Mouse (Mus musculus): ENCODE measurements around the gene Ang. TPM values are rescaled to one million over a fixed set of nuclear protein-coding genes. Genes with fewer than 3 reads are reported as not detected.
"Not testable (repeated sequence)": the region's sequence is repeated elsewhere in the genome, so short reads cannot be mapped to it uniquely, and the experiment has no call there.

The Ang gene
- polyA plus RNA-seq, 1 experiment from 2014 or later, result 4.2 TPM

DNA sequence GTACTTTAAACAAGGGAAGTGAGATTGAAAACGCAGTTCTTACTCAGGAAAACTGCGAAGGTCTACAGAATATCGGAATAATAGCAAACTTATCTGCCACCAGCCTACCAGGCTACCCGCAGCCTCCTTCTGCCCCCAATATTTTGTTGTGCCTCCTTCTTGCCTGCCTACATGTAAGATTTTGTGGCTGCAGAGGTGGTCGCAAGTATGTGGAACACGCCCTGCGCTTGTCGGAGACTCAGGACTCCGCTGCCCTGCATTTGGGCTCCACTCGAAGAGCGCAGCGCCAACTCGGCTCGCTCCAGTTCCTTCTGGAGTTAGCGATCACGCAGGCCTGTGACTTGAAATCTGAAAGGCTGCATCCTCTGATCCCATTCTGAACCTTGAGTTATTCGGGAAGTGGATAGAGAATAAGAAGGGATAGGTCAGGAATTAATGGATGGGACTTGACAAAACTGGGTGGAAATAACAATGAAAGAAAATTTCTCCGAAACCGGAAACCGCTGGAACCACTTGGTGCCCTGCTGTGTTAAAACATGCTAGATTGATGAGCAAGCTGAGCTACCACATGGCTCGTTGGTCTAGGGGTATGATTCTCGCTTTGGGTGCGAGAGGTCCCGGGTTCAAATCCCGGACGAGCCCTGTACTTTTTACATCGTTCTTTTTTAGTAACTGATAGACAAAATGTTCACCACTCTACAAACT is 721 bp upstream of the Ang start:
- Histone ChIP-seq H3K36me3 (no peaks in the 10 kb centered on the region), H3K9ac (peak overlapping the region; percentile 62), H3K4me3 (peak overlapping the region; percentile 60), H3K4me1 (no peaks in the 10 kb centered on the region), H3K27ac (peak overlapping the region; percentile 54; the same call in 1 of the 2 replicates), H3K4me2 (replicated peaks) (peak overlapping the region; percentile 72), H3K27me3 (replicated peaks) (no peaks in the 10 kb centered on the region), H3K9me3 (no peaks in the 10 kb centered on the region)
- peak; percentile 39 for ATAC-seq (ENCODE audit: low FRiP score, low read depth)
- WGBS, result under 1% methylated on average over 27 of the region's 27 CpGs

GRCm38 (mm10) chr14:51092073-51092620 is 1.2 kb downstream of the Ang start:
- no peak for ATAC-seq (ENCODE audit: low FRiP score, low read depth)
- no peak overlapping the region for H3K4me3 ChIP-seq
- no peaks in the 10 kb centered on the region for H3K9me3 ChIP-seq
- H3K27ac ChIP-seq, result no peak overlapping the region
- peak overlapping the region; percentile 9; the same call in 1 of the 2 replicates for H3K4me2 ChIP-seq (replicated peaks)
- 61% methylated on average over 8 of the region's 8 CpGs for WGBS
- H3K27me3 ChIP-seq (replicated peaks), result no peaks in the 10 kb centered on the region
- no peaks in the 10 kb centered on the region for H3K4me1 ChIP-seq
- H3K36me3 ChIP-seq, result no peaks in the 10 kb centered on the region
- H3K9ac ChIP-seq, result no peak overlapping the region

- no peaks in the 10 kb centered on the region for H3K36me3 ChIP-seq
These were observed 2.5 kb downstream of the Ang start for GRCm38 (mm10) chr14:51093496-51093895.

DNA sequence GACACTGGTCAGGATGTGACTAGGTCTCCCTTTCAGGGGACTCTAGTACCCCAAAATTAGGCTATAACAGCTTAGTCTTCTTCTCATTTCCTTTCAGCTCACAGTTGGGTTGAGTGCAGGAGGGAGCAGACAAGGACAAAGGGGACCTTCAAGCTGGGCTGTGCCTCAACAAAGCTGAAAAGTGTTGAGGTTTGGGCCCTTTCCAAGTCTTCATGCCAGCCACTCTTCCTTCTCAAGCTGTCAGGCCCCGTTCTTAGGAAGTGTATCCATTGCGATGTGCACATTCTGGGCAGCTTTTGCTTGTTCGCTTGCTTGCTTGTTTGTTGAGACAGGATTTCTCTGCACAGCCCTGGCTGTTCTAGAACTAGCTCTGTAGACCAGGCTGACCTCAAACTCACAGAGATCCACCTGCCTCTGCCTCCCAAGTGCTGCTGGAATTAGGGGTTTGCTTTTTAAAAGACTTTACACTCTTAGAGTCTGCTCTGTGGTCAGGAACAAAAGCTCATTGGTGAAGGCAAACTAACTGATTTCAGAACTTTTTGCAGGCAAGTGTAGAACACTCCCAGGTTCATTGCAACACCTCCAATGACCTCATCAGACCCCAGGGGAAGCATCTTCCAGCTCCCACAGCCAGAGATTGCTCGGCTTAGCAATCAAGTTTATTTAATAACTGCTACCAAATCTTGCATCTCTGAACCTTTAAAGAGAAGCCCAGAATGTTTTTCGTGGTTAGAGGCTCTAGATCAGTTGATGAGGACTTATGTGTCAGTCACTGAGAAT is 3.3 kb downstream of the Ang start:
- Histone ChIP-seq H3K4me2 (replicated peaks) (no peak overlapping the region), H3K36me3 (no peaks in the 10 kb centered on the region), H3K9ac (no peak overlapping the region), H3K4me3 (no peak overlapping the region), H3K9me3 (no peaks in the 10 kb centered on the region), H3K27ac (no peak overlapping the region), H3K4me1 (no peaks in the 10 kb centered on the region), H3K27me3 (replicated peaks) (no peaks in the 10 kb centered on the region)
- WGBS, result 86% methylated on average over 5 of the region's 5 CpGs
- ATAC-seq (ENCODE audit: low FRiP score, low read depth), result no peak

More at GRCm38 (mm10) chr14:51093496-51093895, 2.5 kb downstream of the Ang start:
- no peaks in the 10 kb centered on the region for H3K27me3 ChIP-seq (replicated peaks)
- no peak overlapping the region for H3K9ac ChIP-seq
- no peak overlapping the region for H3K27ac ChIP-seq
- 32% methylated on average over 3 of the region's 3 CpGs for WGBS
- ATAC-seq (ENCODE audit: low FRiP score, low read depth), result no peak
- H3K9me3 ChIP-seq, result no peaks in the 10 kb centered on the region
- no peak overlapping the region for H3K4me3 ChIP-seq
- no peak overlapping the region for H3K4me2 ChIP-seq (replicated peaks)
- H3K4me1 ChIP-seq, result no peaks in the 10 kb centered on the region

DNA sequence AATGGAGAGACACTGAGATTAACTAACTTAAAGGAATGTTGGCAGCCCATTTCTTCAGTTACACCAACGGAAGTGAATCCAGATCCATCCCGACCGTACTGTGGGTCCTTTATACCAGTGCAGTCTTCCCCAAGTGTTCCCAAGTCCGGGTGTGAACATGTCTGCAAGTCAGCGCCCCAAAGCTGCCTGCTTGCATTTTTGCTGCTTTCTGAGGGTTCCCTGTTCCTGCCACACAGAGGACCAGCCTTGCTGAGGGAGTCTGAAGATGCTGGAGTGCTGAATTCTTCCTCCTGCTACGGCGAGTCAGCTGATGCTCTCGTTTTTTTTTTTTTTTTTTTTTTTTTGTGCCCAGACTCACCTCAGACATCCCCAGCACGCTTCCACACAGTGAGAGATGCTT is 4.0 kb downstream of the Ang start:
- no peak overlapping the region for H3K27ac ChIP-seq
- H3K4me3 ChIP-seq, result no peak overlapping the region
- WGBS, result 72% methylated on average over 9 of the region's 9 CpGs
- no peaks in the 10 kb centered on the region for H3K36me3 ChIP-seq
- ATAC-seq (ENCODE audit: low FRiP score, low read depth), result no peak
- no peak overlapping the region for H3K9ac ChIP-seq
- H3K9me3 ChIP-seq, result no peaks in the 10 kb centered on the region
- H3K27me3 ChIP-seq (replicated peaks), result no peaks in the 10 kb centered on the region
- no peak overlapping the region for H3K4me2 ChIP-seq (replicated peaks)
- H3K4me1 ChIP-seq, result no peaks in the 10 kb centered on the region

GRCm38 (mm10) chr14:51095736-51096524 is 5.0 kb downstream of the Ang start:
- Histone ChIP-seq H3K4me1 (no peaks in the 10 kb centered on the region), H3K4me3 (no peak overlapping the region), H3K27ac (no peak overlapping the region), H3K36me3 (no peaks in the 10 kb centered on the region), H3K27me3 (replicated peaks) (no peaks in the 10 kb centered on the region), H3K4me2 (replicated peaks) (no peak overlapping the region), H3K9ac (no peak overlapping the region), H3K9me3 (no peaks in the 10 kb centered on the region)
- no peak for ATAC-seq (ENCODE audit: low FRiP score, low read depth)
- 69% methylated on average over 9 of the region's 9 CpGs for WGBS

DNA sequence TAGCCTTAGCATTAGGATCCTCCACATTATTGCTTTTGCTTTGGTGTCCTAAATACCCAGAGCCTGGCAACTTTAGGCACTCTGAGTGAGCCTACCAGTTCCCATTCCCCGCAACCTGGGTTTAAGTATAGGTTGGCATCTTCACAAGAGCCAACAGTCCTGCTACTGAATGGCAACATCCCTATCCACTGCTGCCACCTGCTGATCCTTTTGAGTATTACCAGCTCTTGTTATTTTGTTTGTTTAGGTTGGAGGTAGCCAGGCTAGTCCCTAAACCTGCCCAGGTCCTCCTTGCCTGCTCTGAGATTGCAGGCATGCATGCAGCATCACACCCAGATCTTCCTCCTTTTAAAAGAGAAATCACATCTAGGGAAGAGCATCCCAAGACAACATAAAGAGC is 7.3 kb downstream of the Ang start:
- not testable (repeated sequence) for H3K4me2 ChIP-seq (replicated peaks); H3K9ac ChIP-seq; H3K4me3 ChIP-seq; H3K27ac ChIP-seq; H3K27me3 ChIP-seq (replicated peaks); H3K9me3 ChIP-seq; H3K4me1 ChIP-seq; H3K36me3 ChIP-seq
- 0 out of 2 replicates have a peak, but pooled peaks have one; percentile 52 for ATAC-seq (ENCODE audit: low FRiP score, low read depth)
- WGBS, result 25% methylated on average over 1 of the region's 1 CpGs

DNA sequence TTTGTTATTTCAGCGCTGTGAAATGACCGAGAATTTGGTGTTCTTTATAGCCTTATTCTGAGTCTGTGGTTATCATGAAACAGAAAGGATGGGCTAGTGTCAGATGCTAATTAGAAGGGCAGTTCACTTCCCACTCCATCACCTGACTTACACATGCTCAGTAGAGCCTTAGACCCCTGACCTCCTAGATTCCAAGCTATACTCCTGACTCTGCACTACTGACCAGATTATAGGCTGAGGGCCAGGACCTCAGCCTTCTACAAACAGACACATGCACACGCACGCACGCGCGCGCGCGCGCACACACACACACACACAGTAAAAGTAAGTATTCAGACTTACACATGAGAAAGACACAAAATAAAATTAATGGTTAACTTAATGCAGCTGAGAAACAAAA is 8.0 kb downstream of the Ang start:
- Histone ChIP-seq H3K9me3 (no peaks in the 10 kb centered on the region), H3K9ac (no peak overlapping the region), H3K27me3 (replicated peaks) (no peaks in the 10 kb centered on the region), H3K4me1 (no peaks in the 10 kb centered on the region), H3K27ac (no peak overlapping the region), H3K36me3 (no peaks in the 10 kb centered on the region), H3K4me2 (replicated peaks) (no peak overlapping the region), H3K4me3 (no peak overlapping the region)
- ATAC-seq (ENCODE audit: low FRiP score, low read depth), result no peak
- WGBS, result 94% methylated on average over 11 of the region's 11 CpGs

GRCm38 (mm10) chr14:51101284-51101683 is 10.3 kb downstream of the Ang start:
- Histone ChIP-seq H3K9me3 (no peaks in the 10 kb centered on the region), H3K4me2 (replicated peaks) (no peak overlapping the region), H3K4me1 (no peaks in the 10 kb centered on the region), H3K27me3 (replicated peaks) (no peaks in the 10 kb centered on the region), H3K36me3 (no peaks in the 10 kb centered on the region), H3K27ac (no peak overlapping the region), H3K4me3 (no peak overlapping the region), H3K9ac (no peak overlapping the region)
- 84% methylated on average over 9 of the region's 9 CpGs for WGBS
- ATAC-seq (ENCODE audit: low FRiP score, low read depth), result no peak

DNA sequence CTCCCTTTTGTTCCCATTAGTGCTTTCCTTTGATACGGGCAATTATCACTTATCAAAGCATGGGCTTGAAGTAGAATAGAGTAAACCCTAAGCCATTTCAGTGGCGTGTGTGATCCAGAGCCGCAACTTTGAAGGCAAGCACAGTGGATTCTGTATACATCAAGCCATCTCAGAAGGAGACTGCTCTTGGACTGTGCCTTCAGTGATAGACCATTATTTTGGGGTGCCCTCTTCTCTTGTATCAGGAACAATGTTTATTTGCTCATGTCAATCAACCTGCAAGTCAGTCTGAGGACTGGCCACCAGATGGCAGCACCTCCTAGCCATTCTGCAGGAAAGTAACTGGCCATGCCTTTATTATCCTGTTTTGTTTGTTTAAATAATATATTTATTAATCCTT is 12.3 kb downstream of the Ang start:
- no peaks in the 10 kb centered on the region for H3K36me3 ChIP-seq
- no peak overlapping the region for H3K27ac ChIP-seq
- no peak overlapping the region for H3K9ac ChIP-seq
- no peaks in the 10 kb centered on the region for H3K4me1 ChIP-seq
- no peak overlapping the region for H3K4me2 ChIP-seq (replicated peaks)
- no peaks in the 10 kb centered on the region for H3K27me3 ChIP-seq (replicated peaks)
- H3K4me3 ChIP-seq, result no peak overlapping the region
- 56% methylated on average over 3 of the region's 3 CpGs for WGBS
- ATAC-seq (ENCODE audit: low FRiP score, low read depth), result no peak
- no peaks in the 10 kb centered on the region for H3K9me3 ChIP-seq

DNA sequence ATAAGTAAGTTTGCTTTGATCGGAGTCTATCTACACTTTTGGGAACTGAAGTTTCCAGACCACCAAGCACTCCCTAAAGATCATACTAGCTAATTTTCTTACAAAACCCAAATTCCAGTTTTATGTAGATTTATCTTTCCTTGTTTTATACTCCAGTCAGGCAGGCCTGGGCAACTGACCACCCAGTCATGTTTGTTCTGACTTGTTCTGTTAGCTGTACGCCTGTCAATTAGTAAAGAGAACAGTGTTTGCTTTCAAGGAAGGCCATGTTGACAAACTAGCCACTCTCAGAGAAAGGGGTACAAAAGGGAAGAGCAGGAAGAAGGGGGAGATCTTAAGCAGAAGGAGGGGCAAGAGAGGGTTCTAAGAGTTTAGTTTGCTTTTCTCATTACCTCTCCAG is 13.4 kb downstream of the Ang start:
- Histone ChIP-seq H3K4me2 (replicated peaks) (no peak overlapping the region), H3K4me1 (no peaks in the 10 kb centered on the region), H3K4me3 (no peak overlapping the region), H3K9ac (no peak overlapping the region), H3K9me3 (no peaks in the 10 kb centered on the region), H3K27ac (no peak overlapping the region), H3K36me3 (no peaks in the 10 kb centered on the region), H3K27me3 (replicated peaks) (no peaks in the 10 kb centered on the region)
- WGBS, result 91% methylated on average over 2 of the region's 2 CpGs
- ATAC-seq (ENCODE audit: low FRiP score, low read depth), result no peak

- Histone ChIP-seq H3K4me3 (no peak overlapping the region), H3K9me3 (no peaks in the 10 kb centered on the region; the same call in 1 of the 2 replicates), H3K4me2 (replicated peaks) (no peak overlapping the region), H3K27me3 (replicated peaks) (no peaks in the 10 kb centered on the region), H3K9ac (no peak overlapping the region), H3K27ac (no peak overlapping the region), H3K36me3 (no peaks in the 10 kb centered on the region), H3K4me1 (no peaks in the 10 kb centered on the region)
- no peak for ATAC-seq (ENCODE audit: low FRiP score, low read depth)
These were observed 15.6 kb downstream of the Ang start for GRCm38 (mm10) chr14:51106449-51106967.

Measured in neural tube, embryonic 12.5 days (tissue).